Mouse (Mus musculus) midbrain, postnatal 0 days (tissue): ENCODE results near the gene Cdc37l1. TPM values are rescaled to one million over a fixed set of nuclear protein-coding genes. Genes with fewer than 3 reads are reported as not detected.

Experiments
- ATAC-seq: fragments of 200-750 bp; cut with Nextera tagmentation; 2 replicates; pipeline ENCODE4 v1.8.0; 2017; ENCODE audit warnings: moderate number of reproducible peaks, mild to moderate bottlenecking, moderate TSS enrichment, moderate library complexity; ENCODE audit not compliant: low FRiP score
- DNase-seq: peaks from one replicate; pipeline ENCODE4 v3.0.0-alpha.2; 2015; ENCODE audit warnings: low spot score
- H3K27ac ChIP-seq: fragments of 300-500 bp; sonication (generic); 2 replicates; pipeline ENCODE4 v1.5.1; 2014; ENCODE audit warnings: low read depth, mild to moderate bottlenecking, low read length, mixed read lengths
- H3K27me3 ChIP-seq: fragments of 300-500 bp; sonication (generic); 2 replicates; pipeline ENCODE4 v1.6.1; 2014; ENCODE audit warnings: low read length, control low read depth, mixed read lengths; ENCODE audit not compliant: insufficient read depth
- H3K36me3 ChIP-seq: fragments of 300-500 bp; sonication (generic); 2 replicates; pipeline ENCODE4 v1.6.1; 2014; ENCODE audit warnings: low read length, control low read depth, mixed read lengths; ENCODE audit not compliant: insufficient read depth
- H3K4me1 ChIP-seq: fragments of 300-500 bp; sonication (generic); 2 replicates; pipeline ENCODE4 v1.6.1; 2014; ENCODE audit warnings: mild to moderate bottlenecking, control low read depth, antibody characterized with exemption, low read length, mixed read lengths; ENCODE audit not compliant: insufficient read depth
- H3K4me2 ChIP-seq: fragments of 300-500 bp; sonication (generic); 2 replicates; pipeline ENCODE4 v1.6.1; 2014; ENCODE audit warnings: low read depth, mild to moderate bottlenecking, low read length, mixed read lengths; ENCODE audit not compliant: poor library complexity, severe bottlenecking
- H3K4me3 ChIP-seq: fragments of 300-500 bp; sonication (generic); 2 replicates; pipeline ENCODE4 v1.5.1; 2014; ENCODE audit warnings: low read depth, mild to moderate bottlenecking, low read length, moderate library complexity
- H3K9ac ChIP-seq: fragments of 300-500 bp; sonication (generic); replicated peaks from 2 replicates; pipeline ENCODE4 v1.6.1; 2014; ENCODE audit warnings: mild to moderate bottlenecking, low read length, moderate library complexity, mixed read lengths; ENCODE audit not compliant: poor library complexity, severe bottlenecking
- H3K9me3 ChIP-seq: fragments of 300-500 bp; sonication (generic); 2 replicates; pipeline ENCODE4 v1.6.1; 2016; ENCODE audit warnings: low read length, control low read depth
- CTCF ChIP-seq: IDR thresholded peaks from 2 replicates; pipeline ENCODE4 v1.5.1; 2016; ENCODE audit warnings: antibody characterized with exemption, mild to moderate bottlenecking
- WGBS: fragments of 180-500 bp; shearing (Covaris S2); extraction: QIAGEN DNeasy Blood & Tissue Kit; methylation state at CpG from one replicate; pipeline ENCODE4 v1.1.7; 2014; 5-methylcytosine and 5-hydroxymethylcytosine counted together
- polyA plus RNA-seq: library from polyadenylated mRNA; unstranded; fragments of >200 nt; fragmentation: Nextera tagmentation; extraction: Ambion mirVana; gene quantifications from 2 replicates; pipeline ENCODE4 v1.2.1, GENCODE M21; 2015
- total RNA-seq: library from RNA; depleted of rRNA; stranded (reverse); fragments of >200 nt; gene quantifications from 2 replicates; pipeline ENCODE4 v1.2.3, GENCODE M21; 2014

The Cdc37l1 gene
- total and polyA plus RNA-seq, 2 experiments from 2014 or later: 34.2 to 52.2 TPM

GRCm38 (mm10) chr19:29021754-29022345, 31.7 kb downstream of the Cdc37l1 start:
- no peak for ATAC-seq
- DNase-seq: no peak

GRCm38 (mm10) chr19:29024391-29024947, 34.3 kb downstream of the Cdc37l1 start:
- H3K9ac ChIP-seq: no peak overlapping the region
- H3K36me3 ChIP-seq: peaks cover 15% of the 10 kb centered on the region
- TF ChIP-seq CTCF: no peak
- H3K4me2 ChIP-seq: no peak overlapping the region
- 54% methylated on average over 11 of the region's 11 CpGs for WGBS
- H3K27ac ChIP-seq: no peak overlapping the region
- no peaks in the 10 kb centered on the region for H3K4me1 ChIP-seq
- ATAC-seq (peak; percentile 87), DNase-seq (peak; percentile 71)
- no peaks in the 10 kb centered on the region for H3K9me3 ChIP-seq
- no peaks in the 10 kb centered on the region for H3K27me3 ChIP-seq
- no peak overlapping the region for H3K4me3 ChIP-seq

More at GRCm38 (mm10) chr19:29021754-29022345, 31.7 kb downstream of the Cdc37l1 start:
- no peak for TF ChIP-seq CTCF
- no peaks in the 10 kb centered on the region for H3K4me1 ChIP-seq
- H3K27ac ChIP-seq: no peak overlapping the region
- H3K9me3 ChIP-seq: no peaks in the 10 kb centered on the region
- peaks cover 15% of the 10 kb centered on the region for H3K36me3 ChIP-seq
- H3K27me3 ChIP-seq: no peaks in the 10 kb centered on the region
- H3K4me3 ChIP-seq: no peak overlapping the region
- WGBS: 87% methylated on average over 7 of the region's 7 CpGs
- H3K4me2 ChIP-seq: no peak overlapping the region
- no peak overlapping the region for H3K9ac ChIP-seq

- no peak for TF ChIP-seq CTCF
- ATAC-seq: no peak
- Histone ChIP-seq H3K36me3 (0 out of 2 replicates have a peak, but pooled peaks cover 2% of the 10 kb centered on the region), H3K4me2 (no peak overlapping the region), H3K9ac (no peak overlapping the region), H3K27me3 (no peaks in the 10 kb centered on the region), H3K9me3 (no peaks in the 10 kb centered on the region), H3K4me3 (no peak overlapping the region), H3K4me1 (no peaks in the 10 kb centered on the region), H3K27ac (no peak overlapping the region)
- 97% methylated on average over 3 of the region's 3 CpGs for WGBS
- no peak for DNase-seq
These were observed 41.6 kb downstream of the Cdc37l1 start for GRCm38 (mm10) chr19:29031788-29032187.

GRCm38 (mm10) chr19:29032662-29033061, 42.5 kb downstream of the Cdc37l1 start:
- Histone ChIP-seq H3K27ac (no peak overlapping the region), H3K9me3 (no peaks in the 10 kb centered on the region), H3K27me3 (no peaks in the 10 kb centered on the region), H3K9ac (no peak overlapping the region), H3K4me2 (no peak overlapping the region), H3K4me1 (no peaks in the 10 kb centered on the region), H3K4me3 (no peak overlapping the region), H3K36me3 (0 out of 2 replicates have a peak, but pooled peaks cover 2% of the 10 kb centered on the region)
- DNase-seq: no peak
- ATAC-seq: no peak
- TF ChIP-seq CTCF: no peak

- WGBS: 72% methylated on average over 5 of the region's 5 CpGs
- no peak for DNase-seq
- H3K4me2 ChIP-seq: no peak overlapping the region
- no peak overlapping the region for H3K27ac ChIP-seq
- no peaks in the 10 kb centered on the region for H3K9me3 ChIP-seq
- no peak overlapping the region for H3K4me3 ChIP-seq
- no peaks in the 10 kb centered on the region for H3K27me3 ChIP-seq
- H3K4me1 ChIP-seq: no peaks in the 10 kb centered on the region
- no peak overlapping the region for H3K9ac ChIP-seq
- 0 out of 2 replicates have a peak, but pooled peaks cover 2% of the 10 kb centered on the region for H3K36me3 ChIP-seq
- no peak for ATAC-seq
- no peak for TF ChIP-seq CTCF
These were observed 46.9 kb downstream of the Cdc37l1 start for GRCm38 (mm10) chr19:29037026-29037425.

GRCm38 (mm10) chr19:29037541-29037940, 47.4 kb downstream of the Cdc37l1 start:
- no peaks in the 10 kb centered on the region for H3K27me3 ChIP-seq
- H3K36me3 ChIP-seq: 0 out of 2 replicates have a peak, but pooled peaks cover 2% of the 10 kb centered on the region
- H3K9me3 ChIP-seq: no peaks in the 10 kb centered on the region
- H3K4me3 ChIP-seq: no peak overlapping the region
- TF ChIP-seq CTCF: no peak
- WGBS: 92% methylated on average over 10 of the region's 10 CpGs
- no peak overlapping the region for H3K9ac ChIP-seq
- no peak for DNase-seq
- no peaks in the 10 kb centered on the region for H3K4me1 ChIP-seq
- H3K27ac ChIP-seq: no peak overlapping the region
- no peak overlapping the region for H3K4me2 ChIP-seq
- no peak for ATAC-seq
